Mouse (Mus musculus) E14TG2a.4 (cell line): ENCODE results near the gene Nr4a1.

Experiments
- CTCF ChIP-seq: conservative IDR thresholded peaks from 2 replicates; pipeline ENCODE4 v1.5.1; 2014; ENCODE audit warnings: low read length
- POU5F1 ChIP-seq: IDR thresholded peaks from 2 replicates; pipeline ENCODE4 v1.6.1; 2014; ENCODE audit warnings: low read length, borderline replicate concordance

- TF ChIP-seq CTCF (no peak), POU5F1 (no peak)
Measured at GRCm38 (mm10) chr15:101239821-101240220, 14.2 kb upstream of the Nr4a1 start.
